Mouse (Mus musculus) liver, embryonic 14.5 days (tissue): Measurements from ENCODE around the gene Slc25a4.
A peak's percentile ranks its signal among the peaks of the same experiment; 100 is the strongest.

Experiments used
- CTCF ChIP-seq: IDR thresholded peaks from 2 replicates; pipeline ENCODE4 v1.5.1; 2016; ENCODE audit warnings: antibody characterized with exemption, low read depth, control low read depth
- EP300 ChIP-seq: IDR thresholded peaks from 2 replicates; pipeline ENCODE4 v1.6.1; 2016; ENCODE audit warnings: antibody characterized with exemption, low read depth

- TF ChIP-seq CTCF (peak; percentile 87), EP300 (no peak)
Observed at GRCm38 (mm10) chr8:46241568-46242374, 30.7 kb upstream of the Slc25a4 start.
